Mouse (Mus musculus) kidney, adult 2 months (tissue): ENCODE data around the gene Scaf1. TPM values are rescaled to one million over a fixed set of nuclear protein-coding genes. Genes with fewer than 3 reads are reported as not detected.
A peak's percentile ranks its signal among the peaks of the same experiment; 100 is the strongest.

Source experiments
- DNase-seq: peaks from one replicate; pipeline ENCODE4 v3.0.0; 2021
- H3K27ac ChIP-seq: fragments of 200-500 bp; 2 replicates; pipeline ENCODE4 v1.5.1; 2012; ENCODE audit warnings: low read depth, low read length, control low read depth, inconsistent platforms; ENCODE audit not compliant: insufficient read depth
- H3K27me3 ChIP-seq: fragments of 200-500 bp; replicated peaks from 2 replicates; pipeline ENCODE4 v1.6.1; 2012; ENCODE audit warnings: mild to moderate bottlenecking, moderate library complexity, low read length, inconsistent platforms; ENCODE audit not compliant: control insufficient read depth, insufficient read depth
- H3K36me3 ChIP-seq: fragments of 200-500 bp; 2 replicates; pipeline ENCODE4 v1.6.1; 2012; ENCODE audit warnings: mild to moderate bottlenecking, moderate library complexity, low read length, inconsistent platforms; ENCODE audit not compliant: control insufficient read depth, insufficient read depth
- H3K4me1 ChIP-seq: fragments of 200-500 bp; 2 replicates; pipeline ENCODE4 v1.6.1; 2011; ENCODE audit warnings: low read length; ENCODE audit not compliant: control insufficient read depth, insufficient read depth
- H3K4me3 ChIP-seq: fragments of 200-500 bp; 2 replicates; pipeline ENCODE4 v1.5.1; 2011; ENCODE audit warnings: mild to moderate bottlenecking, low read depth, low read length, control low read depth; ENCODE audit not compliant: insufficient read depth
- CTCF ChIP-seq: fragments of 200-500 bp; conservative IDR thresholded peaks from 2 replicates; pipeline ENCODE4 v1.5.1; 2011; ENCODE audit warnings: low read depth, mild to moderate bottlenecking, control low read depth, low read length, moderate library complexity, mixed read lengths; ENCODE audit not compliant: insufficient read depth, insufficient read length
- POLR2A ChIP-seq: fragments of 200-500 bp; IDR thresholded peaks from one replicate; pipeline ENCODE4 v1.6.1; 2011; ENCODE audit warnings: low read depth, low read length, control low read depth
- WGBS: fragments of 180-500 bp; shearing (Covaris S2); methylation state at CpG from one replicate; pipeline ENCODE4 v1.1.7; 2018; 5-methylcytosine and 5-hydroxymethylcytosine counted together
- polyA plus RNA-seq: library from polyadenylated mRNA; depleted of rRNA; stranded (reverse); fragments of >200 nt; gene quantifications from 2 replicates; pipeline ENCODE4 v1.2.3, GENCODE M21; 2012

The Scaf1 gene
- polyA plus RNA-seq, 1 experiment = 38.8 TPM

GRCm38 (mm10) chr7:44962337-44962736 lies 53.8 kb downstream of the Scaf1 start:
- TF ChIP-seq POLR2A (no peak), CTCF (no peak)
- H3K27me3 ChIP-seq = no peaks in the 10 kb centered on the region
- H3K4me1 ChIP-seq = no peaks in the 10 kb centered on the region
- 75% methylated on average over 8 of the region's 8 CpGs for WGBS
- no peaks in the 10 kb centered on the region for H3K36me3 ChIP-seq
- H3K27ac ChIP-seq = no peak overlapping the region
- no peak overlapping the region for H3K4me3 ChIP-seq
- DNase-seq = no peak

GRCm38 (mm10) chr7:44960512-44960910 lies 55.7 kb downstream of the Scaf1 start:
- WGBS = 83% methylated on average over 13 of the region's 13 CpGs
- TF ChIP-seq CTCF = no peak
- no peak for TF ChIP-seq POLR2A
- Histone ChIP-seq H3K36me3 (no peaks in the 10 kb centered on the region), H3K4me1 (no peaks in the 10 kb centered on the region), H3K27me3 (no peaks in the 10 kb centered on the region), H3K27ac (no peak overlapping the region), H3K4me3 (no peak overlapping the region)
- no peak for DNase-seq

- no peaks in the 10 kb centered on the region for H3K36me3 ChIP-seq
- H3K27ac ChIP-seq = no peak overlapping the region
- H3K4me1 ChIP-seq = no peaks in the 10 kb centered on the region
- 72% methylated on average over 10 of the region's 10 CpGs for WGBS
- no peak overlapping the region for H3K4me3 ChIP-seq
- DNase-seq = no peak
- TF ChIP-seq CTCF (no peak), POLR2A (no peak)
- H3K27me3 ChIP-seq = no peaks in the 10 kb centered on the region
These were observed 56.2 kb downstream of the Scaf1 start for GRCm38 (mm10) chr7:44959874-44960511.

GRCm38 (mm10) chr7:44959281-44959680 lies 56.9 kb downstream of the Scaf1 start:
- Histone ChIP-seq H3K36me3 (no peaks in the 10 kb centered on the region), H3K27me3 (no peaks in the 10 kb centered on the region), H3K4me1 (no peaks in the 10 kb centered on the region), H3K27ac (no peak overlapping the region), H3K4me3 (no peak overlapping the region)
- DNase-seq = no peak
- 94% methylated on average over 8 of the region's 8 CpGs for WGBS
- TF ChIP-seq CTCF (no peak), POLR2A (no peak)

GRCm38 (mm10) chr7:44958208-44958607 lies 58.0 kb downstream of the Scaf1 start:
- Histone ChIP-seq H3K4me1 (no peaks in the 10 kb centered on the region), H3K27ac (no peak overlapping the region), H3K36me3 (no peaks in the 10 kb centered on the region), H3K4me3 (no peak overlapping the region), H3K27me3 (no peaks in the 10 kb centered on the region)
- DNase-seq = peak; percentile 70
- TF ChIP-seq POLR2A (no peak), CTCF (peak; percentile 84)
- 40% methylated on average over 7 of the region's 7 CpGs for WGBS

GRCm38 (mm10) chr7:44957183-44957835 lies 58.9 kb downstream of the Scaf1 start:
- H3K4me1 ChIP-seq = no peaks in the 10 kb centered on the region
- DNase-seq = no peak
- no peaks in the 10 kb centered on the region for H3K27me3 ChIP-seq
- no peak overlapping the region for H3K4me3 ChIP-seq
- TF ChIP-seq CTCF = no peak
- no peak for TF ChIP-seq POLR2A
- 56% methylated on average over 20 of the region's 20 CpGs for WGBS
- no peak overlapping the region for H3K27ac ChIP-seq
- H3K36me3 ChIP-seq = no peaks in the 10 kb centered on the region

GRCm38 (mm10) chr7:44956266-44956665 lies 59.9 kb downstream of the Scaf1 start:
- Histone ChIP-seq H3K36me3 (no peaks in the 10 kb centered on the region), H3K4me3 (no peak overlapping the region), H3K4me1 (0 out of 2 replicates have a peak, but pooled peaks cover 4% of the 10 kb centered on the region), H3K27ac (no peak overlapping the region), H3K27me3 (no peaks in the 10 kb centered on the region)
- 68% methylated on average over 6 of the region's 6 CpGs for WGBS
- no peak for DNase-seq
- TF ChIP-seq POLR2A = no peak
